Mouse (Mus musculus) central nervous system, embryonic 11.5 days (tissue): ENCODE results near the gene Rtn2. TPM values are rescaled to one million over a fixed set of nuclear protein-coding genes. Genes with fewer than 3 reads are reported as not detected.

Source experiments
- polyA plus RNA-seq: library from polyadenylated mRNA; depleted of rRNA; stranded (reverse); fragments of >200 nt; gene quantifications from 2 replicates; pipeline ENCODE4 v1.2.3, GENCODE M21; 2012; rRNA removed

The Rtn2 gene
- 46.8 and 47.1 TPM in 2 replicates for polyA plus RNA-seq

GRCm38 (mm10) chr7:19282385-19282784 lies at the start of gene Rtn2:
TSS of gene Rtn2 (plus strand) at chr7:19282624.

GRCm38 (mm10) chr7:19271238-19272172 lies 10.9 kb upstream of the Rtn2 start, which contains the start of gene Vasp:
TSS of gene Vasp (minus strand) at chr7:19271817.

GRCm38 (mm10) chr7:19279581-19280114 lies 2.8 kb upstream of the Rtn2 start, which contains the start of gene Ppm1n:
TSS of gene Ppm1n (minus strand) at chr7:19280064.

GRCm38 (mm10) chr7:19309884-19310641 lies 27.6 kb downstream of the Rtn2 start, which contains the start of gene Fosb:
TSS of gene Fosb (minus strand) at chr7:19310051.

GRCm38 (mm10) chr7:19344237-19344847 lies 61.9 kb downstream of the Rtn2 start, which contains the start of gene Ercc1:
TSS of gene Ercc1 (plus strand) at chr7:19344778.

Other genes starting within 250 kb of the Rtn2 start
- 0.02 and 0.11 TPM in 2 replicates for gene Rsph6a, start 227.9 kb upstream of the Rtn2 start, polyA plus RNA-seq
- 85.3 and 111 TPM in 2 replicates for gene Dmwd, start 206.4 kb upstream of the Rtn2 start, polyA plus RNA-seq
- gene Dmpk, start 198.8 kb upstream of the Rtn2 start, polyA plus RNA-seq: 67.7 and 68.8 TPM in 2 replicates
- gene Six5, start 188.0 kb upstream of the Rtn2 start, polyA plus RNA-seq: 35.0 and 44.6 TPM in 2 replicates
- 0.97 and 3.3 TPM in 2 replicates for gene Gm4969, start 164.3 kb upstream of the Rtn2 start, polyA plus RNA-seq
- 10.6 and 11.1 TPM in 2 replicates for gene Fbxo46, start 162.8 kb upstream of the Rtn2 start, polyA plus RNA-seq
- gene Qpctl, start 133.3 kb upstream of the Rtn2 start, polyA plus RNA-seq: 9.8 and 13.3 TPM in 2 replicates
- 200 and 212 TPM in 2 replicates for gene Snrpd2, start 132.9 kb upstream of the Rtn2 start, polyA plus RNA-seq
- 2.4 and 3.1 TPM in 2 replicates for gene Gipr, start 116.5 kb upstream of the Rtn2 start, polyA plus RNA-seq
- gene Eml2, start 106.2 kb upstream of the Rtn2 start, polyA plus RNA-seq: 26.1 and 34.5 TPM in 2 replicates
- 1.6 and 4.5 TPM in 2 replicates for gene Gpr4, start 70.1 kb upstream of the Rtn2 start, polyA plus RNA-seq
- 24.3 and 29.1 TPM in 2 replicates for gene Opa3, start 54.3 kb upstream of the Rtn2 start, polyA plus RNA-seq
- gene Vasp, start 10.8 kb upstream of the Rtn2 start, polyA plus RNA-seq: 67.2 and 70.5 TPM in 2 replicates
- gene Ppm1n, start 2.6 kb upstream of the Rtn2 start, polyA plus RNA-seq: 0.10 and 0.32 TPM in 2 replicates
- 0.06 and 0.07 TPM in 2 replicates for gene Fosb, start 27.4 kb downstream of the Rtn2 start, polyA plus RNA-seq
- 63.7 and 67.6 TPM in 2 replicates for gene Ercc1, start 62.2 kb downstream of the Rtn2 start, polyA plus RNA-seq
- 13.1 and 16.6 TPM in 2 replicates for gene Cd3eap, start 76.9 kb downstream of the Rtn2 start, polyA plus RNA-seq
- 11.1 and 11.8 TPM in 2 replicates for gene Ppp1r13l, start 77.1 kb downstream of the Rtn2 start, polyA plus RNA-seq
- 53.3 and 59.0 TPM in 2 replicates for gene Ercc2, start 99.4 kb downstream of the Rtn2 start, polyA plus RNA-seq
- 1.8 and 2.0 TPM in 2 replicates for gene Klc3, start 121.5 kb downstream of the Rtn2 start, polyA plus RNA-seq
- 0.40 and 0.76 TPM in 2 replicates for gene Ckm, start 122.2 kb downstream of the Rtn2 start, polyA plus RNA-seq
- 33.8 and 41.7 TPM in 2 replicates for gene Mark4, start 176.2 kb downstream of the Rtn2 start, polyA plus RNA-seq
- gene Exoc3l2, start 180.7 kb downstream of the Rtn2 start, polyA plus RNA-seq: 2.1 and 2.9 TPM in 2 replicates
- gene Bloc1s3, start 225.7 kb downstream of the Rtn2 start, polyA plus RNA-seq: 6.3 and 9.5 TPM in 2 replicates
- gene Trappc6a, start 225.8 kb downstream of the Rtn2 start, polyA plus RNA-seq: 36.1 and 56.2 TPM in 2 replicates
- gene Nkpd1, start 235.2 kb downstream of the Rtn2 start, polyA plus RNA-seq: 0.10 and 0.15 TPM in 2 replicates